Mouse (Mus musculus) R1 (cell line): ENCODE results near the gene Sars2.

Experiments
- DNase-seq: peaks from one replicate; pipeline ENCODE4 v3.0.0-alpha.2; 2018; ENCODE audit warnings: low read depth, low spot score

Sars2 gene

GRCm38 (mm10) chr7:28778825-28779224, 37.0 kb downstream of the Sars2 start:
- no peak for DNase-seq

- peak; percentile 92 for DNase-seq
These were observed 38.4 kb downstream of the Sars2 start for GRCm38 (mm10) chr7:28780067-28780658.

GRCm38 (mm10) chr7:28780857-28781256, 39.1 kb downstream of the Sars2 start:
- DNase-seq = no peak

DNA sequence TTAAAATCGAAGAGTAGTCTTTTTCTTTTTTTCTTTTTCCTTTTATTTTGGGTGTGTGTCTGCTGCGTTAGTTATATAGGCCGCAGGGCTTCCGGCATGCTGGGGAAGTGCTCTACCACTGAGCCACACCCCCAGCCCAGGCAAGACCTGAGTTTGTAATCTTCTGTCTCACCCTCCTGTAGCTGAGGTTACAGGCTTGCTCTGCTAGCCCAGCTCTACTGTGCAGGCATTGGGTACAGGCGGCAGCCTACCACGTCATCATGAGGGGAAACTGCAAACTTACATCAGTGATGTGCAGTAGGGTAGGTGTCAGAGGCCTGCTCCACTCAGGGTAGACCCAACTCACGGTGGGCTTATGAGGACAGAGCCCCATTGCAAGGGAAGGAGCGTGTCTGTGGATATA, 39.5 kb downstream of the Sars2 start:
- no peak for DNase-seq

DNA sequence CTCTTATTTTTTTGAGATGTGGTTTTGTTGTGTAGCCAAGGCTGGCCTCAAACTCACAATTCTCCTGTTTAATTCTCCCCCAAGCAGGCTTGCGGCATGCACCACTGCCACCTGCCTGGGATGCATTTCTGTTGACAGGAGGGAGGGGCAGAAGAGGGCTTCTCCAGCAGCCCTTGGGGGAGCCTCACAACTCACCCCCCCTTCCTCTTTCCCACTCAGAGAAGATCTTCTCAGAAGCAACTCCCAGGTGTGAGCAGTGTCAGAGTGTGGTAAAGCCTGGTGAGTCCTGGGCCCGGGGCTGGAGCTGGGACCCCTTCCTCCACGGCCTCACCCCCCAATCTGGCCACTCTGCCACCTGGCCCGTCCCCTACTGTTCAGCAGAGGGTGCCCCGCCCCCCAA, 43.4 kb downstream of the Sars2 start:
- no peak for DNase-seq

DNA sequence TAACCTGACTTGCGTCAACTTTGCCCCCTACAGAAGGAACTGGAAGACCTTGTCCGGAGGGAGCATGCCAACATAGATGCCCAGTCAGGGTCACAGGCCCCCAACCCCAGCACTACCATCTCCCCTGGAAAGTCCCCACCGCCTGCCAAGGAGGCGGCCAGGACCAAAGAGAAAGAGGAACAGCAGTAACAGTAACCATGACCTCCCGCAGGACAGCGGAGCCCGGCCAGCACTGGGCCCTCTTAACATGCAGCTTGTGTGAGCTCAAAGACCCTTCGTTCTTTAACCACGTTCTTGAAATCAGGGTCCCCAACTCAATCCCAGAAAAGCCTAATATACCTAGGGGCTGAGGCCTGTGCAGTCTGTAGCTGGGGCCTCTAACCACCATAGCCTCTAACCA, 46.1 kb downstream of the Sars2 start:
- DNase-seq = no peak

DNA sequence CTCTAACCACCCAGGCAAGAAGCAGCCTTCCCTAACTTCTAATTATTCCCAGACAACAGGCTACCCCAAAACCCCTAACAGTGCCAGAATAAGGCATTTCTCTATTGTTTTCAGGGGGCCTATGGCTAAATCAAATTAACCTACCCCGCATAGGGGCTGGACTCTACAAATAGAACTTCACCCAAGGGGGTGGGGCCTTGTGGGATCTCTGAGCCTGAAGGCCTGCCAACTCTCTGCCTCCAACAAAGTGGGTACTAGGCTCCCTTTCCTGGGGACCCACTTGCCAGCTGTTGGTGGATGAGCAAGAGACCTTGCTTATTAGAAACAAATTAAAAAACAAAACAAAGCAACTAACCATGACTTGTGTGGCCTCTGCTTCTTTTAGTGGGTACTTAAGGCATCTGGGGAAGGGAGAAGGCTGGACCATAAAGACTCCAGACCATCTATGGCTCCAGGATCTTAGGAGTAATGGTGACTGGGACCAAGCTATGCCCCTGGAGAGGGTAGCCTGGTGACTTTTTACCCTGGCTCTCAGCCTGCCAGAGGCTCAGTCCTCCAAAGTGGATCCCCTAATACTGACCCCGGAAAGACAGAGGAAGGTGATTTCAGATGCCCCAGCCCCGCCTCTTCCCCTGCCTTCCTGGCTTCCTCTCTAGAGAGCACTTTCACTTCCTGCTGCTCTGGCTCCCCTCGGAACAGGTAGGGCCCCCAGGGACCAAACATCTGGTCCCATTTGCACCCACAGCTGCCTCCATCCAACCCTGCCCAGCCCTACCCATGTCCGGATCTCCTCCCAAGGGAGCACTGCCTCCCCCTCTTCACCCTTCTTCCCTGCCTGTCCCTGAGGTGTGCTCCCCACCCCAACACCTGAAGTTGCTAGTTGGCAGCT, 46.8 kb downstream of the Sars2 start, which contains the start of gene Rinl:
Gene Rinl, plus strand, starts transcription at position 663 of the 889 bp plus-strand sequence.
- DNase-seq = no peak

- no peak for DNase-seq
These were observed 47.4 kb downstream of the Sars2 start for GRCm38 (mm10) chr7:28789235-28789634.

DNA sequence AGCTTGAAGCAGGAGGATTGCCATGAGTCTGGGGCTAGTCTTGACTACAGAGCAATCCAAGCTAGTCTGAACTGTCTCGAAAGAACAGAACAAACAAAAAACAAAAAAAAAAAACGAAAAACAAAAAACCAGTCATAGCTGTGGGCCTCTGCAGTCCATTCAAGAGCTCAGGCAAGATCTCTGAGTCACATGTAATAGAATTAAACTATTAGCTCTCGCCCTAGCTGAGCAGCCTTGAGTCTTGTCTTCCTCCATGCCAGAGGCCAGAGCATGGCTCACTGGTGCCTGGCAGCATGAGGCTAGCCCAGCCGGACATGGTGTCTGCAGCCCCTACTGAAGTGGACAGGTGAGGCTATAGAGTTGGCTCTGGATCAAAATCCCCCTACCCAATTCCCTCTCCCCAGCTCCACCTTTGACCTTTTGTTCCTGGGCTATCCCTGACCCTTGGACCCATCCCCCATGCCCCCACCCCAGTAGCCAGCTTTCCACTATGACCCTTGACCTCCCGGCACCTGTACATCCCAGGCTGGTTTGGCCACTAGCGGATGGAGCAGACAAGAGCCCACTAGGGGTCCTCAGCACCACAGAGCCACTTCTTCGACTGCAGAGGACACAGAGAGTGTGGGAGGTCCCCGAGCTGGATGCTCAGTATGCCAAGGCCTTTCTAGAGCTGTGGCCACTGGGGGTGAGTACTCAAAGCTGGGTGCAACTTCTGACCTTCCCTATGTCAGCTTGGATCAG, 48.4 kb downstream of the Sars2 start:
- DNase-seq = peak; percentile 57

DNA sequence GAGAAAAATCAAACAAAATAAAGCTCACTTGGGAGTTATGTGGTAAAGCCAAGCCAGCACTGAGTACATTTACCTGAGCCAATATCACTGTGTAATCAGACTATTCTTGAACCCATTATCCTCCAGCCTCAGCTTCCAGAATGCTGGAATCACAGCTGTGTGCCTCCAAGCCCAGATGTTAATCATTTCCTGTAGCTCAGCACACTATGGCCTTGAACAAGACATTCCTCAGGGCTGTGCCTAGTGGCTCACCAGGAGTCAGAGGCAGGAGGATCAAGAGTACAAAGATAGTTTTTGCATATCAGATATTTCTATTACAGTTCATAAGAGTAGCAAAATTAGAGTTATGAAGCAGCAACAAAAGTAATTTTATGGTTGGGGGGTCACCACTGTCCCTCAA, 49.9 kb downstream of the Sars2 start:
- DNase-seq = peak; percentile 84

- DNase-seq = peak; percentile 66
These were observed 50.8 kb downstream of the Sars2 start for GRCm38 (mm10) chr7:28792391-28793185.

DNA sequence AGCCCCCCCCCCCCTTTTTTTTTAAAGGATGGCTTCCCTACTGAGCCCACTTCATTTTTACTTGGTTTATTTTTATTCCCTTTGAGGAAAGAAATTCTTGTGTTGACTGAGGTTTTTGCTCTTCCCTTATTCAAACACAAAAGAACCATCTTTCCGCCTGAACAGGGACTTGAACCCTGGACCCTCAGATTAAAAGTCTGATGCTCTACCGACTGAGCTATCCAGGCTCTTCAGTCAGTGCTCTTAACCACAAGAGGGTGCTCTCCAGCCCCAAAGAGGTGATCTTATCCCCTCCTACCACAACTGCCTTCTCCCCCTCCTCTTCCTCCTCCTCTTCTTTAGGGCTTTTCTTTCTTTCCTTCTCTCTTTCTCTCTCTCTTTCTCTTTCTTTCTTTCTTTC, 52.0 kb downstream of the Sars2 start:
- peak; percentile 74 for DNase-seq

DNA sequence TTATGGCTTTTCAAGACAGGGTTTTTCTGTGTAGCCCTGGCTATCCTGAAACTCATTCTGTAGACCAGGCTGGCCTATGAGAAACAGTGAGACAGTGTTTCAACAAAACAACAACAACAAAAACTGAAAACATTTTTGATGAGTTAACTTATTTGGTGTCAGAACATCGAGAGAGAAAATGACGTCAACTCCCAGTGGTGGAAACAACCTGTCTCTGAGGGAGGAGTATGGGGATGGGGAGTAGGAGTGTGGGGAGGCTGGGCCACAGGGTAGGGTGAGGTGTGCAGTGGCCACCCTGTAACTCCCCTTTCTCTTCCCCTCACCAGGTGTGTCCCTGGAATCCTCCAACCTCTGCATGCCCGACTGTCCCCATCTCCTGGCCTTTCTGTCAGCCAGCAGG, 52.7 kb downstream of the Sars2 start:
- DNase-seq = no peak

GRCm38 (mm10) chr7:28795832-28796231, 54.0 kb downstream of the Sars2 start:
- DNase-seq = peak; percentile 82

- DNase-seq = peak; percentile 91
These were observed 54.8 kb downstream of the Sars2 start for GRCm38 (mm10) chr7:28796562-28796975.

DNA sequence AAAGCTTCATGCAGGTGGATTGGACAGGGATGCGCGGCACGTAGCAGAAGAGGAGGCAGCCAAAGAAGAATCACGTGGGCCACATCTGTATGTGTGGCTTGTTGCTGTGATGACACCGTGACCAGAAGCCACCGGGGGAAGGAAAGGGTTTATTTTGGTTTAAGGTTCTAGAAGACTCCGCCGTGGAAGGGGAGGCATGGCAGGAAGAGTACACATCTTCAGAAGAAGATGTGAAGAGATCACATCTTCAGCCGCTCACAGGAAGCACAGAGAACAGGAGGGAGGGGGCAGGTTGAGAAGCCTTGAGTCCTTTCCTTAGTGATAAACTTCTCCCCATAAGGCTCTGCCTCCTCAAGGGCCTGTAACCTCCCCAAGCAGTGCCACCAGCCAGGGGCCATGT, 58.2 kb downstream of the Sars2 start:
- DNase-seq = no peak

GRCm38 (mm10) chr7:28801451-28801850, 59.7 kb downstream of the Sars2 start:
- peak; percentile 62 for DNase-seq

- DNase-seq = peak; percentile 86
These were observed 60.3 kb downstream of the Sars2 start for GRCm38 (mm10) chr7:28801901-28802670.

DNA sequence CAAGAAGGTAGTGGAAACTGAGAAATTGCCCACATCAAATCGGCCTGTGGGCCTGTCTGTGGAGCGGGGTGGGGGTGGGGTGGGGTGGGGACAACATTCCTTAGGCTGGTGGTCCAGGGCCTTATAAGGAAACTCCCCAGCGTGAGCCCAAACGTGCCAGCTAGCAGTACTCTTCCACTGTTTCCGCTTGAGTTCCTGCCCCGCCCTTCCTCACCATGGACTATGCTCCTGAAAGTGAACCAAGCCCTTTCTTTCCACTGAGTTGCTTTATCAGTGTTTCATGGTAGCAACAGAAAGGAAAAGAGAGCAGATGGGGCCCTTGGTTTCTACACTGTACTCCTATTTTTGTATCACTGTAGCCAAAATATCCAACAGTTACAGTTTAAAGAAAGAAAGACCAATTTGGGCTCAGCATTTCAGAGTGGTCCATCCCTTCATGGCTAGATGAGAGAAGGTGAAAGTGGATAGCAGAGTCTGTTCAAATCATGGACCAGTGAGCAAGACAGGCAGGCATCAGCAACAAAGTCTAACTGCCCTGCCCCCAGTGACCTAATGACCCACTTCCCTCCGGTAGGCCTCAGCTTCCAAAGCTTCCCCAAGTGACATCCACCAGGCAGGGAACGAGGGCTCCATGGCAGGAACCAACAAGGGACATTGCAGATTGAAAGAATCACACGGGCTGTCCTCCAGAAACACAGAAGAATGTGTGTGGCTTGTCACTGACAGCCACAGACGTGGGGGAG, 61.2 kb downstream of the Sars2 start:
- DNase-seq = peak; percentile 96
